25 mouse cellular contexts compared by ENCODE assay signal in genomic region chr5:92143665-92144064, GRCm38 (mm10). TPM values are rescaled to one million over a fixed set of nuclear protein-coding genes. Genes with fewer than 3 reads are reported as not detected.
A peak's percentile ranks its signal among the peaks of the same experiment; 100 is the strongest.
DNase-seq lines count a peak whose midpoint lies in the region; ATAC-seq and TF ChIP-seq lines count a peak whose summit lies in the region.
"Had no signal": no experiment of that assay in that cellular context is flagged by ENCODE, and none has a peak within 500 bp of the region (broad histone marks: within the 10 kb centered on the region; RNA-seq: fewer than 3 reads in every experiment).

No protein-coding gene starts in this region.

- intact Hi-C loops in heart, adult 2 months (cut with DNase I): no loop called here

- no peak overlapping the region for H3K9ac ChIP-seq in heart, adult 2 months (ENCODE audit: low read depth, low read length)
- H3K9ac ChIP-seq in heart, embryonic 14.5 days (ENCODE audit: low read length): no peak overlapping the region
- H3K9ac ChIP-seq in heart, embryonic 16.5 days (ENCODE audit: low read length): no peak overlapping the region
- H3K9ac ChIP-seq in liver, embryonic 13.5 days: 0 out of 2 replicates have a peak overlapping the region, but pooled peaks have one; percentile 10
- no peak overlapping the region for H3K9ac ChIP-seq in liver, embryonic 12.5 days
- H3K9ac ChIP-seq: embryonic facial prominence, embryonic 12.5 days; forebrain, embryonic 13.5 days had no signal

- peaks cover 11% of the 10 kb centered on the region for H3K36me3 ChIP-seq in heart, adult 2 months (ENCODE audit: control insufficient read depth, insufficient read depth, low read length)
- H3K36me3 ChIP-seq in heart, embryonic 14.5 days (ENCODE audit: control insufficient read depth, insufficient read depth, low read length): peaks cover 6% of the 10 kb centered on the region; the same call in 1 of the 2 replicates
- no peaks in the 10 kb centered on the region for H3K36me3 ChIP-seq in heart, embryonic 16.5 days (ENCODE audit: control insufficient read depth, insufficient read depth)
- H3K36me3 ChIP-seq in liver, embryonic 13.5 days: 0 out of 2 replicates have a peak, but pooled peaks cover 4% of the 10 kb centered on the region
- H3K36me3 ChIP-seq in liver, embryonic 12.5 days: 0 out of 2 replicates have a peak, but pooled peaks cover 5% of the 10 kb centered on the region

- H3K4me2 ChIP-seq in heart, embryonic 14.5 days (ENCODE audit: low read length): 0 out of 2 replicates have a peak overlapping the region, but pooled peaks have one; percentile 9
- peak overlapping the region; percentile 25; the same call in 1 of the 2 replicates for H3K4me2 ChIP-seq in heart, embryonic 16.5 days (ENCODE audit: low read depth, low read length)
- no peak overlapping the region for H3K4me2 ChIP-seq in liver, embryonic 13.5 days
- H3K4me2 ChIP-seq in liver, embryonic 12.5 days: no peak overlapping the region
- H3K4me2 ChIP-seq: embryonic facial prominence, embryonic 12.5 days; forebrain, embryonic 13.5 days had no signal

- 67% methylated on average over 6 of the region's 6 CpGs for WGBS in heart, adult 2 months
- WGBS in heart, embryonic 14.5 days: 63% methylated on average over 6 of the region's 6 CpGs
- 63% methylated on average over 6 of the region's 6 CpGs for WGBS in heart, embryonic 16.5 days
- WGBS in liver, embryonic 13.5 days (ENCODE audit: insufficient replicate concordance): 83% methylated on average over 6 of the region's 6 CpGs
- 89% methylated on average over 6 of the region's 6 CpGs for WGBS in liver, embryonic 12.5 days (ENCODE audit: insufficient replicate concordance)

- DNase-seq in heart, adult 11 months: peak; percentile 55
- no peak for DNase-seq in heart, adult 2 months
- no peak for DNase-seq in heart, adult 8-10 months (ENCODE audit: low spot score)
- DNase-seq in heart, postnatal 4 days: no peak
- DNase-seq in liver, embryonic 13.5 days: no peak
- DNase-seq: adrenal gland, adult 8-10 months; adrenal gland, postnatal 14 days; adrenal gland, postnatal 36 days; B cell, adult 2 months; cerebellum, adult 11-12 months; cerebellum, adult 2 months; cerebellum, adult 9-10 months; cerebellum, postnatal 10 days; cerebellum, postnatal 25 days had no signal

- peaks cover 19% of the 10 kb centered on the region for H3K79me2 ChIP-seq in heart, adult 2 months (replicated peaks; ENCODE audit: control insufficient read depth, insufficient read depth, low read length)

- no peak overlapping the region for H3K27ac ChIP-seq in heart, adult 2 months
- H3K27ac ChIP-seq in heart, embryonic 14.5 days (replicated peaks in 1 of 2; ENCODE audit: control insufficient read depth in 1 of 2, insufficient read depth in 1 of 2, low read depth in 2 of 2, low read length in 2 of 2): peak overlapping the region; percentile 27 to 39; a peak in 1 of 4 replicates
- H3K27ac ChIP-seq in heart, embryonic 16.5 days (ENCODE audit: low read length): peak overlapping the region; percentile 65
- H3K27ac ChIP-seq in liver, embryonic 13.5 days: no peak overlapping the region
- no peak overlapping the region for H3K27ac ChIP-seq in liver, embryonic 12.5 days
- H3K27ac ChIP-seq: embryonic facial prominence, embryonic 10.5 days; embryonic facial prominence, embryonic 12.5 days; forebrain, embryonic 13.5 days had no signal

- no peak for TF ChIP-seq POLR2A in heart, adult 2 months (IDR thresholded peaks at IDR 0.05; ENCODE audit: insufficient read depth, low read depth, low read length)

- no peak overlapping the region for H3K4me3 ChIP-seq in heart, adult 2 months
- H3K4me3 ChIP-seq in heart, embryonic 14.5 days (ENCODE audit: control insufficient read depth in 1 of 2, insufficient read depth in 1 of 2, low read depth in 1 of 2, low read length in 2 of 2): no peak overlapping the region
- no peak overlapping the region for H3K4me3 ChIP-seq in heart, embryonic 16.5 days (ENCODE audit: low read length)
- H3K4me3 ChIP-seq in liver, embryonic 13.5 days (replicated peaks): no peak overlapping the region
- no peak overlapping the region for H3K4me3 ChIP-seq in liver, embryonic 12.5 days
- H3K4me3 ChIP-seq: embryonic facial prominence, embryonic 10.5 days; embryonic facial prominence, embryonic 12.5 days; forebrain, embryonic 13.5 days had no signal

- TF ChIP-seq CTCF in heart, adult 2 months (IDR thresholded peaks at IDR 0.05): no peak

- ATAC-seq in heart, embryonic 14.5 days (ENCODE audit: insufficient number of reproducible peaks, insufficient read depth, low FRiP score, low read depth): no peak
- ATAC-seq in heart, embryonic 16.5 days (replicated peaks; ENCODE audit: extremely low read depth, insufficient read depth, low FRiP score): no peak
- no peak for ATAC-seq in liver, embryonic 13.5 days (ENCODE audit: low read depth)
- no peak for ATAC-seq in liver, embryonic 12.5 days
- ATAC-seq: activated CD4-positive, CD25-positive, alpha-beta regulatory T cell, adult 4 months; CD4-positive, CD25-positive, alpha-beta regulatory T cell, adult 4 months; forebrain, embryonic 13.5 days; Patski had no signal

- H3K9me3 ChIP-seq in heart, embryonic 14.5 days (ENCODE audit: control insufficient read depth, low read length): no peaks in the 10 kb centered on the region
- no peaks in the 10 kb centered on the region for H3K9me3 ChIP-seq in heart, embryonic 16.5 days (replicated peaks; ENCODE audit: control insufficient read depth, low read length)
- no peaks in the 10 kb centered on the region for H3K9me3 ChIP-seq in liver, embryonic 13.5 days (replicated peaks)
- no peaks in the 10 kb centered on the region for H3K9me3 ChIP-seq in liver, embryonic 12.5 days (replicated peaks)
- H3K9me3 ChIP-seq: embryonic facial prominence, embryonic 10.5 days; embryonic facial prominence, embryonic 12.5 days; forebrain, embryonic 13.5 days; G1E had no signal

- H3K4me1 ChIP-seq in heart, adult 2 months (ENCODE audit: control insufficient read depth, insufficient read depth, low read length): peaks cover 14% of the 10 kb centered on the region
- peaks cover 13 to 44% of the 10 kb centered on the region in 2 experiments for H3K4me1 ChIP-seq in heart, embryonic 14.5 days (ENCODE audit: control insufficient read depth in 2 of 2, insufficient read depth in 2 of 2, low read length in 2 of 2)
- peaks cover 23% of the 10 kb centered on the region for H3K4me1 ChIP-seq in heart, embryonic 16.5 days (ENCODE audit: control insufficient read depth, insufficient read depth, low read length)
- peaks cover 64% of the 10 kb centered on the region for H3K4me1 ChIP-seq in liver, embryonic 13.5 days (replicated peaks)
- peaks cover 57% of the 10 kb centered on the region for H3K4me1 ChIP-seq in liver, embryonic 12.5 days

- no peak for TF ChIP-seq EP300 in heart, adult 2 months (IDR thresholded peaks at IDR 0.05; ENCODE audit: insufficient read depth, low read depth, low read length)

- no peaks in the 10 kb centered on the region for H3K27me3 ChIP-seq in heart, adult 2 months (ENCODE audit: control insufficient read depth, insufficient read depth, low read length)
- H3K27me3 ChIP-seq in heart, embryonic 14.5 days (ENCODE audit: control insufficient read depth, insufficient read depth, low read length): no peaks in the 10 kb centered on the region
- no peaks in the 10 kb centered on the region for H3K27me3 ChIP-seq in heart, embryonic 16.5 days (ENCODE audit: control insufficient read depth, insufficient read depth, low read length)
- H3K27me3 ChIP-seq in liver, embryonic 13.5 days: no peaks in the 10 kb centered on the region
- no peaks in the 10 kb centered on the region for H3K27me3 ChIP-seq in liver, embryonic 12.5 days (replicated peaks)
- H3K27me3 ChIP-seq: CH12.LX; embryonic facial prominence, embryonic 12.5 days; forebrain, embryonic 13.5 days; Patski had no signal

RNA-seq across cellular contexts. Expression of gene Uso1, which starts 5.9 kb away (rescaled TPM):
- 10 to 100 TPM; 39.0 to 45.4 TPM for total RNA-seq in heart, adult 2 months (2021)
- polyA plus RNA-seq in heart, adult 2 months (2012; rRNA removed): 12.3 and 23.8 TPM in 2 replicates
- 21.3 and 22.9 TPM in 2 replicates for polyA plus RNA-seq in heart, embryonic 14.5 days (2014; fragmentation: Nextera tagmentation; extraction: Ambion mirVana)
- total RNA-seq in heart, adult 8-10 months (2022): 10 to 100 TPM; 43.0 to 49.2 (median 46.7) TPM
- 28.4 and 31.0 TPM in 2 replicates for polyA plus RNA-seq in heart, embryonic 16.5 days (2015; fragmentation: Nextera tagmentation; extraction: Ambion mirVana)
- total RNA-seq in heart, postnatal 4 days (2021): 10 to 100 TPM; 46.4 to 47.3 TPM
- 23.9 and 28.3 TPM in 2 replicates for polyA plus RNA-seq in liver, embryonic 13.5 days (2015; fragmentation: Nextera tagmentation; extraction: Ambion mirVana)
- polyA plus RNA-seq in liver, embryonic 12.5 days (2016; fragmentation: Nextera tagmentation; extraction: Ambion mirVana): 35.6 and 37.1 TPM in 2 replicates

Comparison
In these comparisons a context has a peak if more than half of its experiments do, and no peak if none do; other contexts are left out.
1. H3K27ac ChIP-seq: peak in heart, embryonic 14.5 days (2 of 2) and heart, embryonic 16.5 days (single experiment); none in heart, adult 2 months (single experiment), liver, embryonic 13.5 days (single experiment) and liver, embryonic 12.5 days (single experiment).
2. H3K4me2 ChIP-seq: peak in heart, embryonic 14.5 days (single experiment) and heart, embryonic 16.5 days (single experiment); none in liver, embryonic 13.5 days (single experiment) and liver, embryonic 12.5 days (single experiment).